ENCODE assay signal across 8 mouse cellular contexts in the genomic region with DNA sequence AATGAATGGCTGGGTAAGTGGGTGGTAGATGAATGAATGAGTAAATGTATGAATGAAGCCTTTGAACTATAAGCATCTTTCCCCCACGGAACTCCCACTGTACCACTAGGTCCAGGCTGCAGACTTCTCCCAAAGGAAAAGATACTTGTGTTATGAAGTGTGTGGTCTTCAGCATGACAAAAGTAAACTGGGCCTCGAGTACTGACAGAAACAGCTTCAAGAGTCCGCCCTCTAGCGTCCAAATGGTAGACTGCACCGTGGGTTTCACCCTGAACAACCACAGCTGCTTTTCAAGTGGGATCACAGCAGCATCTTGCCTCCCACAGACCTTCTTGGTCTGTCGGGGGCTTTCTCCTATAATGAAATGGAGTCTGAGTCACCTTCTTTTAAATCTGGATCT. TPM values are rescaled to one million over a fixed set of nuclear protein-coding genes. Genes with fewer than 3 reads are reported as not detected.
A peak's percentile ranks its signal among the peaks of the same experiment; 100 is the strongest.
DNase-seq lines count a peak whose midpoint lies in the region; ATAC-seq and TF ChIP-seq lines count a peak whose summit lies in the region.
"Had no signal": no experiment of that assay in that cellular context is flagged by ENCODE, and none has a peak within 500 bp of the region (broad histone marks: within the 10 kb centered on the region; RNA-seq: fewer than 3 reads in every experiment).

No protein-coding gene starts in this region.

- no peak overlapping the region for H3K27ac ChIP-seq in hindbrain, embryonic 10.5 days
- no peak overlapping the region for H3K27ac ChIP-seq in midbrain, embryonic 11.5 days (ENCODE audit: low read depth, low read length)
- no peak overlapping the region for H3K27ac ChIP-seq in small intestine, adult 2 months (ENCODE audit: insufficient read depth, low read depth, low read length)
- H3K27ac ChIP-seq: liver, embryonic 13.5 days had no signal

- peak; percentile 74; the same call in 1 of the 2 replicates for TF ChIP-seq CTCF in small intestine, adult 2 months (IDR thresholded peaks at IDR 0.05; ENCODE audit: extremely low read depth, insufficient read length, insufficient replicate concordance, low read depth, low read length)

- no peak for TF ChIP-seq POLR2A in small intestine, adult 2 months (IDR thresholded peaks at IDR 0.05; ENCODE audit: low read depth, low read length)

- peak; percentile 41; the same call in 1 of the 2 replicates for ATAC-seq in midbrain, embryonic 11.5 days (ENCODE audit: low FRiP score)

- peak; percentile 78 for DNase-seq in ES-CJ7 (ENCODE audit: low read depth, low spot score)
- DNase-seq in adrenal gland, adult 2 months = peak; percentile 49
- DNase-seq in embryo, embryonic 11.5 days (ENCODE audit: low read depth, low spot score) = peak; percentile 34
- peak; percentile 70 for DNase-seq in hindbrain, embryonic 10.5 days (ENCODE audit: low spot score)
- peak; percentile 43 for DNase-seq in left cerebral cortex, adult 11 months (ENCODE audit: low spot score)
- DNase-seq in midbrain, embryonic 11.5 days (ENCODE audit: low spot score, missing footprints) = peak; percentile 97
- DNase-seq: liver, embryonic 13.5 days had no signal

- H3K4me2 ChIP-seq in midbrain, embryonic 11.5 days = no peak overlapping the region
- H3K4me2 ChIP-seq: liver, embryonic 13.5 days had no signal

- no peaks in the 10 kb centered on the region for H3K4me1 ChIP-seq in hindbrain, embryonic 10.5 days (replicated peaks)
- no peaks in the 10 kb centered on the region for H3K4me1 ChIP-seq in midbrain, embryonic 11.5 days (ENCODE audit: control insufficient read depth, insufficient read depth, low read length)
- H3K4me1 ChIP-seq in small intestine, adult 2 months (ENCODE audit: control insufficient read depth, insufficient read depth, insufficient read length, low read length) = no peaks in the 10 kb centered on the region
- H3K4me1 ChIP-seq: liver, embryonic 13.5 days had no signal

- H3K27me3 ChIP-seq in hindbrain, embryonic 10.5 days (ENCODE audit: insufficient read depth, poor library complexity, severe bottlenecking) = no peaks in the 10 kb centered on the region
- H3K27me3 ChIP-seq in midbrain, embryonic 11.5 days (ENCODE audit: control insufficient read depth, insufficient read depth, low read length) = no peaks in the 10 kb centered on the region
- H3K27me3 ChIP-seq in small intestine, adult 2 months (ENCODE audit: control insufficient read depth, insufficient read depth, low read length) = no peaks in the 10 kb centered on the region
- H3K27me3 ChIP-seq: liver, embryonic 13.5 days had no signal

- H3K9me3 ChIP-seq in hindbrain, embryonic 10.5 days = no peaks in the 10 kb centered on the region
- no peaks in the 10 kb centered on the region for H3K9me3 ChIP-seq in midbrain, embryonic 11.5 days (ENCODE audit: control insufficient read depth, low read length)
- H3K9me3 ChIP-seq: liver, embryonic 13.5 days had no signal

- no peak overlapping the region for H3K4me3 ChIP-seq in hindbrain, embryonic 10.5 days
- no peak overlapping the region for H3K4me3 ChIP-seq in midbrain, embryonic 11.5 days (ENCODE audit: low read depth, low read length)
- no peak overlapping the region for H3K4me3 ChIP-seq in small intestine, adult 2 months (ENCODE audit: low read depth, low read length)
- H3K4me3 ChIP-seq: liver, embryonic 13.5 days had no signal

- H3K9ac ChIP-seq in midbrain, embryonic 11.5 days (ENCODE audit: low read length) = no peak overlapping the region
- H3K9ac ChIP-seq: liver, embryonic 13.5 days had no signal

- no peaks in the 10 kb centered on the region for H3K36me3 ChIP-seq in hindbrain, embryonic 10.5 days
- H3K36me3 ChIP-seq in midbrain, embryonic 11.5 days (ENCODE audit: control insufficient read depth, insufficient read depth, low read length) = no peaks in the 10 kb centered on the region
- H3K36me3 ChIP-seq in small intestine, adult 2 months (ENCODE audit: control insufficient read depth, insufficient read depth, low read length) = no peaks in the 10 kb centered on the region
- H3K36me3 ChIP-seq: liver, embryonic 13.5 days had no signal

- 8% methylated on average over 6 of the region's 6 CpGs for WGBS in hindbrain, embryonic 10.5 days
- 11% methylated on average over 6 of the region's 6 CpGs for WGBS in midbrain, embryonic 11.5 days
- 9% methylated on average over 6 of the region's 6 CpGs for WGBS in small intestine, adult 2 months

RNA-seq across cellular contexts. Expression of a gene that starts 54.7 kb away (rescaled TPM):
- not detected for total RNA-seq in adrenal gland, adult 2 months (2021)
- polyA plus RNA-seq in adrenal gland, adult 2 months (2012; rRNA removed) = not detected in 2 replicates
- polyA plus RNA-seq in hindbrain, embryonic 10.5 days (2016; fragmentation: Nextera tagmentation; extraction: Ambion mirVana) = not detected in 2 replicates
- polyA plus RNA-seq in midbrain, embryonic 11.5 days (2014; fragmentation: Nextera tagmentation; extraction: Ambion mirVana) = 0.07 TPM in 1 of 2 replicates, not detected in the other
- polyA plus RNA-seq in small intestine, adult 2 months (2012; rRNA removed) = not detected in 2 replicates
- polyA plus RNA-seq: liver, embryonic 13.5 days had no signal

Comparison
In these comparisons a context has a peak if more than half of its experiments do, and no peak if none do; other contexts are left out.
1. DNase-seq: peak in every context shown above with its lines; median percentile 97 in midbrain, embryonic 11.5 days; 78 in ES-CJ7; 70 in hindbrain, embryonic 10.5 days; 49 in adrenal gland, adult 2 months; 43 in left cerebral cortex, adult 11 months; 34 in embryo, embryonic 11.5 days.